Mouse (Mus musculus): ENCODE data around the gene Gm42742.

Gene Gm42742

DNA sequence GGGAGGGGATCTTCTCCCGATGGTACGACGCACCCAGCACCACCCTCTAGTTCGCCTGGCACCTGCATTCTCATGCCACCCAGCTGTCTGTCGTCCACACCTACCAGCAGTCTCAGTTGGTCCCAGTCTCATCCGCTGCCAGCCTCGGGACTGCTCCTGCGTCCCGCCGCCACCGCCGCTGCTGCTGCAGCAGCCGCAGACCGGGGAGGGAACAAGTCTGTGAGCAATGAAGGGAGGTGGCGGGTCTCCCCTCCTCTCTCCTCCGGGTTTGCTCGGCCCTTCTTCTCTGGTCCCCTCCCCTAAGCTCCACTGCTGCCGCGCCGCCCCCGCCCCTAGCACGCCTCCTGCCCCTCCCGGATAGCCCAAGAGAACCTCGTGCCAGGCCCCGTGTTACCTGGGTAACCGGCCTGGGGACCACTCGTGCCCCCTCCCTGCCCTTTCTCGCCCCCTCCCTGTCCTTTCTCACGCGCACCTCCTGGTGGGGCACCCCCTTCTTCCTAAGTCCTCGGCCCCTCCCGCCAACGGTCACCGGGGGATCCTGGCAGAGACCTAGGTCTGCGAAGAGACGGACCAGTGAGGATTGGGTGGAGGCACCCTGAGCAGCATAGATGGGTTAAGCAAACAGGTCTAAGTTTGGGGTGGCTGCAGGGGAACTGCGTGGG is at the start of gene Gm42742, which contains the start of gene Prrt2:
Gm42742 (minus strand) TSS at position 197 of the 662 bp plus-strand sequence.
Prrt2 (minus strand) TSS at position 311 of the 662 bp plus-strand sequence.
- DNase-seq (ENCODE audit: low read depth, low spot score), result peak; percentile 55

GRCm38 (mm10) chr7:127066317-127066716 is 45.4 kb upstream of the Gm42742 start:
- DNase-seq (ENCODE audit: low read depth, low spot score), result no peak

DNA sequence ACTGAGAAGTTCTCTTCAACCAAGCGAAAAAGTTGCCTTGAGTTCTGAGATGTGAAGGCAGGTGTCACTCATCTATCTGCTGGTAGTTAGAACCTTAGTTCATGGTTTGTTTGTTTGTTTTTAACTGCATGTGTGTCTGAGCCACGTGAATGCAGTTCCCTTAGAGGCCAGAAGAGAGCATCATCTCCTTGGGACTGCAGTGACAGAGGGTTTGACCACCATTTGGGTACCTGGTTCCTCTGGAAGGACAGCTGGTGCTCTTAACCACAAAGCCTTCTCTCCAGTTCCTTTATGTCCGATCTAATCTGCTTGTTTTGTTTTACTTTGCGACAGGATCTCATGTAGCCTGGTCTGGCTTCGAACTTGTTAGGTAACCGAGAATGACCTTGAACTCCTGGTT is 44.6 kb upstream of the Gm42742 start:
- DNase-seq (ENCODE audit: low read depth, low spot score), result peak; percentile 43

DNA sequence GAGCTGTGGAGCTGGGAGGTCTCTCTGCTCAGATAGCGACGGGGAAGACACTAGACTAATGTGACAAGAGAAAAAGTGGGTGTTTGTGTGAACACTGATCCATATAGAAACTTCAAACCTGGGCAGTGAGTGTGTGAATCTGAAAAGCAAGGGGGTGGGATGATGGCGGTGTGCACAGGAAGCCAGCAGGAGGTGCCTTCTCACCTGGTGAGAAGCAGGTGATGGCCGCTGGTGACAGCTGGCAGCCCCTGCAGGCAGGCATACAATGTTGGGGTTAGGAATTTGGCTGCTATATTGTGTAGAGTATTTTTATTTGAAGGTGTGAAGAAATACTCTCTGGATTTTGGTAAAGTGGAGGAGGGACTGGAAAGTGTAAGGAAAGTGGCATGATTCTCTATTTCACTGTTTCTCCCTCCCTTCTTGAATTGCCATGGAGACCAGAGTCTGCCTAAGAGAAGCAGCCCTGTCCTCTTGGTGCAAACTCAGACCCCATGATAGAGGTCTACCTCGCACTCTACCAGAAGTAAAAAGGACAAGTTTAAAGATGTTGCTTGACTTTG is 34.2 kb upstream of the Gm42742 start:
- no peak for DNase-seq (ENCODE audit: low read depth, low spot score)

- peak; percentile 91 for DNase-seq (ENCODE audit: low read depth, low spot score)
Measured at GRCm38 (mm10) chr7:127041851-127042672, 21.2 kb upstream of the Gm42742 start, which contains the start of gene Kif22. TSS of gene Kif22 (minus strand) at chr7:127042471.

DNA sequence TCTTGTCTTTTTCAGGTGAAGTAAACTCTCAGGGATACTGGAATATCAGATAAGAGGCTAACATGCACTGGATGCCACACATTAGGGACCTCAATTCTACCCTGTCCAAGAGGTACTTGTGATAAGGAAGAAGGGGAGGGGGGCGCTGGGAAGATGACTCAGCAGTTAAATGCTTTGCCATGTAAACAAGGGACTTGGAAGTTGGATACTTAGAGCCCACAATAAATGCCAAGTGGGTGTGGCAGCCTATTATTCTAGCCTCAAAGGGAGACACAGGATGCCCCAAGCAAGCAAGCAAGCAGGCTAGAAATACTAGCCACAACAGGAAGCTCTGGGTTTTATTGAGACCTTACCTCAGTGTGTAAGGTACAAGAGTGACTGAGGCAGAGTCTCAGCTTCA is 10.3 kb upstream of the Gm42742 start:
- no peak for DNase-seq (ENCODE audit: low read depth, low spot score)

DNA sequence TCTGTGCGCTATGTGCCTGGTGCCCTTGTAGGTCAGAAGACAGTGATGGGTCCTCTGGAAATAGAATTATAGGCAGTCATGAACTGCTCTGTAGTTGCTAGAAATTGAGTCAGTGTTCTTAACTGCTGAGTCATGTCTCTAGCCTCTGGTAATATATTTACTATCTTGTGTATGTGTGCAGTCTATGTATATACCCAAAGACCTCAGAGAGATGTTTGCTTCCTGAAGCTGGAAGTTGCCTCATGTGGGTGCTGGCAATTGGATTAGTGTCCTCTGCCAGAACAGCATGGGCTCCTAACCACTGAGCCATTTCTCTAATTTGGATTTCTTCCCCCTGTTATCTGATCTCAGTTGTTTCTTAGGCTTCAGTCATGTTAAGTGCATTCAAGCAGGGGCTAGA is 9.3 kb upstream of the Gm42742 start:
- DNase-seq (ENCODE audit: low read depth, low spot score), result no peak

- DNase-seq (ENCODE audit: low read depth, low spot score), result no peak
Measured at GRCm38 (mm10) chr7:127027885-127028284, 7.0 kb upstream of the Gm42742 start.

GRCm38 (mm10) chr7:127026984-127027726 is 6.3 kb upstream of the Gm42742 start, which contains the start of gene Maz:
TSS of gene Maz (minus strand) at chr7:127027037.
- peak; percentile 100 for DNase-seq (ENCODE audit: low read depth, low spot score)

GRCm38 (mm10) chr7:127026616-127026983 is 5.7 kb upstream of the Gm42742 start:
- DNase-seq (ENCODE audit: low read depth, low spot score), result no peak

GRCm38 (mm10) chr7:127026161-127026600 is 5.3 kb upstream of the Gm42742 start:
- DNase-seq (ENCODE audit: low read depth, low spot score), result peak; percentile 80

DNA sequence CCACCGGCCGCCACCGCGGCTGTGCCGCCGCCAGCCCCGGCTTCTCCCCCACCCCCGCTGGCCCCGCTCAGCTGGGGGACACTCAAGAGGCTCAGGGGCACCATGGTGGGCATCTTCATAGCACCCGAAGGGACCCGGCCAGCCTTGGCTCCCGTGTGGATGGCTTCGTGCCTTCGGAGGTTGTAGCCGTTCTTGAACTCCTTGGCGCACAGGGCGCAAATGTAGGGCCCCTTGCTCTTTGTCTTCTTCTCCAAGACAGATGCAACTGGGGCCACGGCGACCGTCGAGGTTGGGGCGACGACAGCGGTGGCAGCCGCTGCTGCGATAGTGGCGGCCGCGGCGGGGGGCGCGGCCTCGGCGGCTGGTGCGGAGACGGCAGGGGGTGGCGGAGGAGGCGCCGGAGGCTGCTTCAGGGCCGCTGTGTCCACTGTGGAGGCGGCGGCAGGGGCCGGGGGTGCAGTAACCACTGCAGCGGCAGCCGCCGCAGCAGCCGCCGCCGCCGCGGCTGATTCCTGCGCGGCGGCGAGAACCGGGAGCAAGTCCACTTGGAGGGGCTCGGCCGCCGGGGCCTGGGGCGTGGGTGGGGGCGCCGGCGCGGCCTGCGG is 4.8 kb upstream of the Gm42742 start:
- DNase-seq (ENCODE audit: low read depth, low spot score), result peak; percentile 61

- DNase-seq (ENCODE audit: low read depth, low spot score), result peak; percentile 85
Measured at GRCm38 (mm10) chr7:127024755-127025555, 4.1 kb upstream of the Gm42742 start.

- no peak for DNase-seq (ENCODE audit: low read depth, low spot score)
Measured at GRCm38 (mm10) chr7:127023896-127024690, 3.2 kb upstream of the Gm42742 start.

DNA sequence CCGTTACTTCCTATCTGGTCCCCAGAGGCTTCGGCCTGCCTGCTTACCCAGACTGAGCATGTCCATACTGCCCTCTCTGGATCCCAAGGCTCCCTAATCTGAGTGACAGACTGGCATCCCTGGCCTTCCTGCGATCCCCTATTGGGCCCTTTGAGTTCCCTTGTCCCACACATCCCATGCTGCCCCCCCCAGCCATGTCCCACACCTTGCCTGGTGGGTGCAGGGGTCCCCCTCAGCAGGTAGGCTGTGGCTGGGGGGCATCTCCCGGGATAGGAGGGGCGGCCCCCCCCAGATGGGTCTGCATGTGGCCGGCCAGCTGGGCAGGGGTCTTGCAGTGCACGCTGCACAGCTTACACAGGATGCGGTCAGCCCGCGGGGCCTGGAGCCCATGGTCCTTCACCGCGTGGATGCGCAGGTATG is 2.4 kb upstream of the Gm42742 start:
- no peak for DNase-seq (ENCODE audit: low read depth, low spot score)

- DNase-seq (ENCODE audit: low read depth, low spot score), result no peak
Measured at GRCm38 (mm10) chr7:127022528-127023271, 1.8 kb upstream of the Gm42742 start.

- DNase-seq (ENCODE audit: low read depth, low spot score), result peak; percentile 40
Measured at GRCm38 (mm10) chr7:127021563-127022527, 948 bp upstream of the Gm42742 start.

GRCm38 (mm10) chr7:127020491-127020890 is 406 bp downstream of the Gm42742 start:
- no peak for DNase-seq (ENCODE audit: low read depth, low spot score)
